Mouse (Mus musculus) heart, adult 11 months (tissue): ENCODE measurements around the gene Clip4.
A peak's percentile ranks its signal among the peaks of the same experiment; 100 is the strongest.

Experiments used
- DNase-seq: peaks from one replicate; pipeline ENCODE4 v3.0.0; 2022

The Clip4 gene

DNA sequence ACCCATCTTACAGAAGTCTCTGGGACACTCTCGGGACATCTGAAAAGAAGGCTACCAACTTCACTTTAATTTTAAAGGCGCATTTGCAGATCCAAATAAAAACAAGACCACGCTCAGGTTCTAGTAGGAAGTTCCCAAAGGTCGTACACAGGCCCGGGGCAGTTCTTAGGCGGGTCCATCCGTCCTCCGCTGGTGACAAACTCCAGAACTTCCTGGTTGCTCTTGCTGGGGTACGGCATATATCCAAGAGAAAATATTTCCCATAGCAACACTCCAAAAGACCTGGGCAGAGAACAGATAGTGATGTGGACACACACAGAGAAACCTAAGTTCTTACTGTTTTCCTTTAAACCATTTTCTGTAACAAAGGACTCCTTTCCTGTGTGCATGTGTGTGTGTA, 106.5 kb downstream of the Clip4 start:
- no peak for DNase-seq

DNA sequence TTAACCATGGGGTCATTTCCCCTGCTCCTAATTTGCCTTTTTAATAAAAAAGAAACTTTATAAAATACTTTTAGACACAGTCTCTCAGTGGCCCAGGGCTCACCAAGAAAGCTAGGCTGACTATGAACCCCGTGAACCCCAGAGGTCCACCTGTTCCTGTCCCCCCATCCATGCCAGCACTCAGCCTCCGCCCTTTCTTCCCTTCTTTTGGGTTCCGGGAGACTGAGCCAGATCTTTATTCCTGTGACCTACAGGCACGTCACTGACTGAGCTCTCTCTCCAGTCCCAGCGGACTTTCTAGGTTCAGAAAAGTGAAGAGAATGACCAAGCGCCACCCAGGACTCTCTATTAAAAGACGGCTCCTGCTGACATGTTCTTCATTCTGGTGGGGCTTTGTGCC, 107.2 kb downstream of the Clip4 start:
- DNase-seq, result peak; percentile 91

DNA sequence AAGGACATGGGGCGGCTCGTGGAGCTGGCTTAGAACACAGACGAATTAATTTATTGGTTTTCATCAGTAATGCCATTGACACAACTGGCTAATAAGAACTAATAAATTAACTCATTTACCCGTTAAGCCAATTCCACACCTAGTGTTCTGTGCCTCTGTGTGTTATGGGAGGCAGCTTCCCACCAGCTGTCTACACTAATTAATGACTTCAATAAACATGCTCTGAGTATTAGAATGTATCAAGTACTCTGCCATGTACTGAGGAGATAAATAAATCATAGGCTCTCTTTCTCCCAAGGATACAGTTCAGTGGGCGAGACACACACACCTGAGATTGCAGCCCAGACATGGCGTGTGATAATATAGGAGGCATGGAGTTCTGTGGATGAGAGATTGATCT, 113.1 kb downstream of the Clip4 start:
- no peak for DNase-seq

- no peak for DNase-seq
Observed at GRCm38 (mm10) chr17:71909107-71909506, 140.8 kb downstream of the Clip4 start.

DNA sequence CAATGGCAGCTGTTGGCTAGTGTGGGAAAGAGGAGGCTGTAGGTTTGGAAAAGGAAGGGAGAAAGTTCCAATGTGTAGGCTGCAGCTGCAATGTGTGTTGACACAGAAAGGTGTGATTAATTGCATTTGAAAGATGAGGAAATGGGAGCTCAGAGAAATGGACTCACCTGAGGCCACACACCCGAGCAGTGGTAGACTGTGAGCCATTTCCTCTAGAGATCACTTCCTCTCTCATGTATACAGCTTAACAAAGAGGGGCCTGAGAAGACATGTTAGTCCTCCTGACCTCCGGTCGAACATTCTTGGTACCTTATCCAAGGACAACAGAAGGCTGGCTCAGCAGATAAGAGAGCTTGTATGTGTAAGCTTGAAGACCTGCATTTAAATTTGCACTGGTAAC, 144.9 kb downstream of the Clip4 start:
- DNase-seq, result no peak
